Mouse (Mus musculus): ENCODE measurements around the gene Gamt. TPM values are rescaled to one million over a fixed set of nuclear protein-coding genes. Genes with fewer than 3 reads are reported as not detected.

Gamt gene
- polyA plus RNA-seq (2017; shearing (Covaris generic)), result 1 to 10 TPM in 1 of 2 experiments, under 1 TPM in 1; 0.42 to 1.2 TPM

GRCm38 (mm10) chr10:80260642-80261584, at the start of gene Gamt, which contains the start of gene Dazap1:
Gamt (minus strand) TSS chr10:80261012.
Dazap1 (plus strand) TSS chr10:80261486.

GRCm38 (mm10) chr10:80295618-80296425, 35.0 kb upstream of the Gamt start, which contains the start of gene Apc2:
Apc2 (plus strand) TSS chr10:80295977.

GRCm38 (mm10) chr10:80292251-80293146, 31.7 kb upstream of the Gamt start, which contains the start of gene Rps15:
Rps15 (plus strand) TSS chr10:80292453.

DNA sequence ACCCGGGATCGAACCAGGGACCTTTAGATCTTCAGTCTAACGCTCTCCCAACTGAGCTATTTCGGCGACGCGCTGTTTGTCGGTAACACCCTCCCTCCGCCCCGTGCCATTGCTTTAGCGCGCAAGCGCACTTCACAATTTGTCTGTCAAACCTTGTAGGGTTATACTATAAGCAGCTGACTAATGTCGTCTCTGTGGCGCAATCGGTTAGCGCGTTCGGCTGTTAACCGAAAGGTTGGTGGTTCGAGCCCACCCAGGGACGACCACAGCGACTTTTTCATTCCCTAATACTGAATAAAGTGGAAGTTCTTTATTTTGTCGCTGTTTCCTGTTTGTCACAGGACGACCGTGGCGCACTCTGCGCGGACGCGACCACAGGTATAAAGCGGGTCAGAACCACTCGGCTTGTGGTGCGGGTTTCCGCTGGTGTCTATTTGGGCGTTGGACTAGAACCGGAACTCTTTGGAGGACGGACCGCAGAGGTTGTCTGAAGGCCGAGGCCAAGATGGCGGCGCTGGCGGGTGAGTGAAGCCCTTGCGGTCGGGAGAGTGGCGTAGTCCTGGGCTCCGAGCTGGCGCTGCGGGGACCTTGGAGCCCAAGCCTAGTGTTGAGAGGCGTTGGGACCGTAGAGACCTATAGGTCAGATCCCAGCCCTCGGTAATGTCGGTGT, 11.7 kb downstream of the Gamt start, which contains the start of gene Ndufs7:
Ndufs7 (plus strand) TSS at position 151 of the 670 bp plus-strand sequence.

DNA sequence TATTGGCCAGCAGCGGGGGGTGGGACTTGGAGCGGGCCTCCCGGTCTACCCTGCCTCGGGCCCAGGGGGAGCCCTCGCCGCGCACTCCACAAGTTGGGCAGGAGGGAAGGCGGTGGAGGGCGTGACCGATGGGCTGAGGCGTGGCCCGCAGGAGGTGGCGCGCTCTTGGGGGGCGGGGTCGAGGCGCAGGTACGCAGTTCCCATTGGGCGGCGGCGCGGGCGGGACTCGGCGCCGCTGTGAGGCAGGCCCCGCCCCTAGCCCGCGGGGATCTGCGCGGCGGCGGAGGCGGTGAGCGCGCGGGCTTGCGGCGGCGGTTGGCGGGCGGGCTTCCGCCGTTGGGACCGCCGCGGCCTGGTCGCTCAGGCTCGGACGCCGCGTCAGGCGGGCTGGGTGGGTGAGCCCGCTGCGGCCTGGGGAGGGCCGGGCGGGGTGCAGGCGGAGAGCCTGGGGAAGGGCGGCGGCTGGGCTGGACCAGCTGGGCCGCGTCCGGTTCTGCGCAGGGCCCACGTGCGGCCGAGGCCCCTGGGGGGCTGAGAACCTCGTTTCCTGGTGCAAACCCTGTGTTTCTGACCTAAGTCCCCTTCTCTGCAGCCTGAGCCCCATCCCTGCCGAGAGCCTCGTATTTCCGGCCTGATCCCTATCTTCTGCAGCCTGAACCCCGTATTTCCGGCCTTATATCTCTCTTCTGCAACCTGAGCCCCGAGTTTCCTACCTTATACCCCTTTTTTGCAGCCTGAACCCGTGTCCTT, 34.2 kb downstream of the Gamt start, which contains the start of gene Mum1:
Mum1 (plus strand) TSS at position 19 of the 750 bp plus-strand sequence.

Other genes starting within 250 kb of the Gamt start
- 100 to 1,000 TPM; 587 to 734 TPM for gene Arhgap45, start 244.4 kb downstream of the Gamt start, polyA plus RNA-seq (2017; shearing (Covaris generic))
- gene Polr2e, start 221.2 kb downstream of the Gamt start, polyA plus RNA-seq (2017; shearing (Covaris generic)), result 100 to 1,000 TPM; 167 to 199 TPM
- gene Gpx4, start 213.8 kb downstream of the Gamt start, polyA plus RNA-seq (2017; shearing (Covaris generic)), result 100 to 1,000 TPM; 438 to 449 TPM
- 10 to 100 TPM; 34.5 to 48.9 TPM for gene Sbno2, start 155.4 kb downstream of the Gamt start, polyA plus RNA-seq (2017; shearing (Covaris generic))
- gene Stk11, start 145.2 kb downstream of the Gamt start, polyA plus RNA-seq (2017; shearing (Covaris generic)), result 10 to 100 TPM; 32.3 to 56.4 TPM
- 100 to 1,000 TPM; 430 to 441 TPM for gene Atp5d, start 122.4 kb downstream of the Gamt start, polyA plus RNA-seq (2017; shearing (Covaris generic))
- gene Cbarp, start 120.2 kb downstream of the Gamt start, polyA plus RNA-seq (2017; shearing (Covaris generic)), result 1 to 10 TPM; 1.8 to 1.9 TPM
- 1 to 10 TPM; 3.1 to 8.5 TPM for gene Midn, start 112.7 kb downstream of the Gamt start, polyA plus RNA-seq (2017; shearing (Covaris generic))
- 100 to 1,000 TPM; 134 to 324 TPM for gene Cirbp, start 95.0 kb downstream of the Gamt start, polyA plus RNA-seq (2017; shearing (Covaris generic))
- 10 to 100 TPM; 19.3 to 25.7 TPM for gene 1600002K03Rik, start 88.1 kb downstream of the Gamt start, polyA plus RNA-seq (2017; shearing (Covaris generic))
- not detected for gene Efna2, start 81.5 kb downstream of the Gamt start, polyA plus RNA-seq (2017; shearing (Covaris generic))
- gene Mum1, start 34.6 kb downstream of the Gamt start, polyA plus RNA-seq (2017; shearing (Covaris generic)), result 10 to 100 TPM; 70.6 to 76.2 TPM
- gene Ndufs7, start 11.9 kb downstream of the Gamt start, polyA plus RNA-seq (2017; shearing (Covaris generic)), result 100 to 1,000 TPM; 209 to 294 TPM
- 10 to 100 TPM; 76.9 to 90.0 TPM for gene Dazap1, start 474 bp upstream of the Gamt start, polyA plus RNA-seq (2017; shearing (Covaris generic))
- gene Rps15, start 31.4 kb upstream of the Gamt start, polyA plus RNA-seq (2017; shearing (Covaris generic)), result 1,000 to 10,000 TPM in 1 of 2 experiments, 100 to 1,000 TPM in 1; 654 to 1,041 TPM
- gene Apc2, start 35.0 kb upstream of the Gamt start, polyA plus RNA-seq (2017; shearing (Covaris generic)), result under 1 TPM; 0.04 to 0.35 TPM
- 10 to 100 TPM; 78.4 to 84.3 TPM for gene 2310011J03Rik, start 59.5 kb upstream of the Gamt start, polyA plus RNA-seq (2017; shearing (Covaris generic))
- gene Pcsk4, start 68.5 kb upstream of the Gamt start, polyA plus RNA-seq (2017; shearing (Covaris generic)), result 10 to 100 TPM; 11.4 to 20.0 TPM
- gene Reep6, start 68.9 kb upstream of the Gamt start, polyA plus RNA-seq (2017; shearing (Covaris generic)), result under 1 TPM; 0.31 to 0.75 TPM
- not detected for gene Adamtsl5, start 87.4 kb upstream of the Gamt start, polyA plus RNA-seq (2017; shearing (Covaris generic))
- not detected for gene Plk5, start 95.4 kb upstream of the Gamt start, polyA plus RNA-seq (2017; shearing (Covaris generic))
- gene Mex3d, start 126.6 kb upstream of the Gamt start, polyA plus RNA-seq (2017; shearing (Covaris generic)), result 1 to 10 TPM; 3.3 to 4.1 TPM
- 100 to 1,000 TPM; 134 to 152 TPM for gene Mbd3, start 138.5 kb upstream of the Gamt start, polyA plus RNA-seq (2017; shearing (Covaris generic))
- 100 to 1,000 TPM; 265 TPM for gene Uqcr11, start 145.8 kb upstream of the Gamt start, polyA plus RNA-seq (2017; shearing (Covaris generic))
- 100 to 1,000 TPM; 101 to 107 TPM for gene Tcf3, start 172.6 kb upstream of the Gamt start, polyA plus RNA-seq (2017; shearing (Covaris generic))
- gene Onecut3, start 233.8 kb upstream of the Gamt start, polyA plus RNA-seq (2017; shearing (Covaris generic)), result under 1 TPM; 0.06 to 0.12 TPM

Data from activated CD4-positive, CD25-positive, alpha-beta regulatory T cell (primary cell).